8 mouse cellular contexts compared by ENCODE assay signal in the genomic region with DNA sequence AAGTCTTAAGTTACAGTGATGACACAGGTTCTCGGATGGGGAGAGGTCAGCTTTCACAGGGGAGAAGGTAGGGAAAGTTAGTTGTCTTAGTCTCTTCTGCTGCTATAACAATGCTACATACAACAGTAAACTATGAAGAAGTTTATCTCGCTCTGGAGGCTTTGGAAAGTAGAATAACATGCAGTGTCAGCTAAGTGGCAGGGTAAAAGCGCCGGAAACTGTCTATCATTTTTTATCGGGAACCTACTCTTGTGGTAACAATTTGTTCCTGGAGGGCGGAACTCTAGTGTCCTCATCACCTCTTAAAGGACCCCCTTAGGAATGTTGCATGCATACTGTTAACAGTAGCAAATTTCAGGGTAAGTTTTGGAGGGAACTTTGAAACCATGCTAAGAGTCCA. TPM values are rescaled to one million over a fixed set of nuclear protein-coding genes. Genes with fewer than 3 reads are reported as not detected.
DNase-seq lines count a peak whose midpoint lies in the region; ATAC-seq lines count a peak whose summit lies in the region.

No protein-coding gene starts in this region.

- H3K4me2 ChIP-seq in lung, embryonic 15.5 days = peak overlapping the region; percentile 57; the same call in 1 of the 2 replicates
- H3K4me2 ChIP-seq in limb, embryonic 15.5 days = no peak overlapping the region
- peak overlapping the region; percentile 74 for H3K4me2 ChIP-seq in stomach, embryonic 14.5 days (replicated peaks; ENCODE audit: low read depth, low read length)

- H3K27ac ChIP-seq in lung, embryonic 15.5 days = peak overlapping the region; percentile 96
- peak overlapping the region; percentile 98; the same call in 1 of the 2 replicates for H3K27ac ChIP-seq in limb, embryonic 15.5 days
- H3K27ac ChIP-seq in stomach, embryonic 14.5 days (ENCODE audit: low read length) = no peak overlapping the region

- H3K9me3 ChIP-seq in lung, embryonic 15.5 days = no peaks in the 10 kb centered on the region
- H3K9me3 ChIP-seq in limb, embryonic 15.5 days = no peaks in the 10 kb centered on the region
- H3K9me3 ChIP-seq in stomach, embryonic 14.5 days (ENCODE audit: control insufficient read depth, low read depth, low read length) = no peaks in the 10 kb centered on the region

- peak overlapping the region; percentile 86 for H3K4me3 ChIP-seq in lung, embryonic 15.5 days
- peak overlapping the region; percentile 92 for H3K4me3 ChIP-seq in limb, embryonic 15.5 days
- H3K4me3 ChIP-seq in stomach, embryonic 14.5 days (ENCODE audit: low read depth, low read length) = no peak overlapping the region

- H3K36me3 ChIP-seq in lung, embryonic 15.5 days = peaks cover 4% of the 10 kb centered on the region; the same call in 1 of the 2 replicates
- H3K36me3 ChIP-seq in limb, embryonic 15.5 days = no peaks in the 10 kb centered on the region
- no peaks in the 10 kb centered on the region for H3K36me3 ChIP-seq in stomach, embryonic 14.5 days (ENCODE audit: control insufficient read depth, insufficient read depth, low read length)

- no peak overlapping the region for H3K9ac ChIP-seq in lung, embryonic 15.5 days
- no peak overlapping the region for H3K9ac ChIP-seq in limb, embryonic 15.5 days
- H3K9ac ChIP-seq in stomach, embryonic 14.5 days (replicated peaks; ENCODE audit: low read depth, low read length) = no peak overlapping the region

- no peaks in the 10 kb centered on the region for H3K27me3 ChIP-seq in lung, embryonic 15.5 days
- no peaks in the 10 kb centered on the region for H3K27me3 ChIP-seq in limb, embryonic 15.5 days
- no peaks in the 10 kb centered on the region for H3K27me3 ChIP-seq in stomach, embryonic 14.5 days (ENCODE audit: control insufficient read depth, insufficient read depth, low read length)

- peak; percentile 29 for DNase-seq in cerebellum, adult 9-10 months
- DNase-seq in cerebellum, adult 8-10 months = no peak
- DNase-seq in lung, postnatal 14 days = no peak
- DNase-seq in cerebellum, postnatal 25 days = no peak
- no peak for DNase-seq in embryo, embryonic 9.5 days (ENCODE audit: extremely low spot score)

- no peak for ATAC-seq in lung, embryonic 15.5 days (ENCODE audit: borderline replicate concordance, extremely low read depth, low FRiP score, low TSS enrichment)
- no peak for ATAC-seq in limb, embryonic 15.5 days (ENCODE audit: insufficient number of reproducible peaks, low FRiP score, low TSS enrichment, low read depth)
- no peak for ATAC-seq in stomach, embryonic 14.5 days (ENCODE audit: insufficient number of reproducible peaks, insufficient read depth, low FRiP score, low read depth)

- H3K4me1 ChIP-seq in lung, embryonic 15.5 days = peaks cover 24% of the 10 kb centered on the region
- peaks cover 25% of the 10 kb centered on the region for H3K4me1 ChIP-seq in limb, embryonic 15.5 days
- peaks cover 19% of the 10 kb centered on the region for H3K4me1 ChIP-seq in stomach, embryonic 14.5 days (ENCODE audit: control insufficient read depth, insufficient read depth, low read length)

- 90% methylated on average over 6 of the region's 6 CpGs for WGBS in lung, embryonic 15.5 days
- WGBS in limb, embryonic 15.5 days = 88% methylated on average over 6 of the region's 6 CpGs
- whole genome bisulfite sequencing in stomach, embryonic 14.5 days = 93% methylated on average over 6 of the region's 6 CpGs

RNA-seq across cellular contexts. Expression of gene Fbxl17, which starts 1.3 kb away (rescaled TPM):
- 5.8 and 6.1 TPM in 2 replicates for polyA plus RNA-seq in lung, embryonic 15.5 days (2015; fragmentation: Nextera tagmentation; extraction: Ambion mirVana)
- 6.4 and 7.8 TPM in 2 replicates for polyA plus RNA-seq in limb, embryonic 15.5 days (2015; fragmentation: Nextera tagmentation; extraction: Ambion mirVana)
- polyA plus RNA-seq in stomach, embryonic 14.5 days (2014; fragmentation: Nextera tagmentation; extraction: Ambion mirVana) = 7.5 and 9.9 TPM in 2 replicates
